Mouse (Mus musculus): ENCODE measurements at regions not wholly inside any gene's neighbourhood (a gene's known extent, or its start where the extent isn't known, plus 50 kb on each side); places are given as distances from the start of the nearest gene placed in this dataset.

DNA sequence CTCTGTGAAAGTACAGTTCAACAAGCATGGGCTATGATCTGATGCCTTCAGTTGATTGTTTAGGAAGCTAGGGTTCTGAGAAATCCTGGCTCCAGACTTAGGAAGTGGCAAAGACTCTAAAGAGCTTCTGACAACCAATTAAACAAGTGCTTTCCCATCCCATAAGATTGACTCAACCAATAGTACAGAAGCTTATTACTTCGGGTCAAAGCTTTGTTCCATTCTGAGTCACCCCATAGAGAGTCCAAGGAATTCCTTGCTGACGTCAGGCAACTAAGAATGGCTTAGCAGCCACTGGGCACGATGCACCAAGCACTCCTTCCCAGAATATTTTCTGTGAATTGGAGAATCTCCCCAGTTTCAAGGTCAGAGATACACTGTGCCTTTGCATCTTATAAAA, 59.0 kb upstream of the Ntm start:
- WGBS = 53% methylated on average over 3 of the region's 3 CpGs
- H3K4me2 ChIP-seq = no peak overlapping the region
- no peaks in the 10 kb centered on the region for H3K9me3 ChIP-seq (replicated peaks)
- ATAC-seq (ENCODE audit: insufficient number of reproducible peaks, low FRiP score) = no peak
- H3K27ac ChIP-seq (ENCODE audit: poor library complexity, severe bottlenecking) = no peak overlapping the region
- no peak overlapping the region for H3K9ac ChIP-seq
- peaks cover 17% of the 10 kb centered on the region for H3K4me1 ChIP-seq (replicated peaks)
- no peak overlapping the region for H3K4me3 ChIP-seq
- H3K27me3 ChIP-seq (replicated peaks) = no peaks in the 10 kb centered on the region; the same call in 1 of the 2 replicates
- no peaks in the 10 kb centered on the region for H3K36me3 ChIP-seq

DNA sequence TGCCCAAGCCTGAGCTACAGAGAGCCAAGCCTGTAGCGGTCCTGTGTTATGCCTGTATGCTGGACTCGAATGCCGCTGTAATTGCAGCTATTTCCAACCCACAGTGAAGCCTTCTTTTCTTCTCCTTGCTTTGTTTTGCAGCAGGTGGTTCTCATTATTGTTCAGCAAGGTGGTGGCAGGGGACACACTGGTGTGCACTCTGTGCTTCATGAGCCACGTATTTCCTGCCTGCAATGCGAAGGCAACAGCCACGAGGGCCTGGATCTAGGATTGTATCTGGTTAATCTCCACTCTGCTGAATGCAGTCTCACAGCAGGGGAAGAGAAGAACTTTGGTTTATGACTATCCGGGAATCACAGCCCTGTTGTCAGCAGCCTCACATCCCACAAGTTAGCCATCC, 62.3 kb upstream of the Ntm start:
- Histone ChIP-seq H3K4me2 (no peak overlapping the region), H3K4me1 (replicated peaks) (peaks cover 18% of the 10 kb centered on the region), H3K9ac (no peak overlapping the region), H3K36me3 (no peaks in the 10 kb centered on the region), H3K9me3 (replicated peaks) (no peaks in the 10 kb centered on the region), H3K4me3 (no peak overlapping the region), H3K27ac (ENCODE audit: poor library complexity, severe bottlenecking) (no peak overlapping the region), H3K27me3 (replicated peaks) (no peaks in the 10 kb centered on the region; the same call in 1 of the 2 replicates)
- 51% methylated on average over 7 of the region's 7 CpGs for WGBS
- no peak for ATAC-seq (ENCODE audit: insufficient number of reproducible peaks, low FRiP score)

DNA sequence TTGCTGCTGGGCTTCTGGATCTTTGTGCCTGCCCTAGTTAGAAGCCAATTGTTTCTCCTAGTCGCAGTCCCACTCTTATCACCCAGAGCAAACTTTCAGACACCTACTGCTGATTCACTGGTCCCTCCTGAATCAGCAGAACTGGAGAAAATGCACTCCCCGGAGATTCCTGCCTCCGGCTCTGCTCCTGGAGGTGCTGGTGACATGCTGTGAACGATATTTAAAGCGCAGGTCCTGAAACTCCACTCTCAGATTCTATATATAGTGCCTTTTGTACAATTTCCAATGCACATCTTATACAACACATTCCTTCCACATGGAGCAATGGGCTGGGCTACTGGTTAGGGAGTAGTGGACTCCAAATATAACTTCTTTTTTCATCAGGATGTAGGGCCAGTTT, 64.0 kb upstream of the Ntm start:
- H3K4me3 ChIP-seq = no peak overlapping the region
- H3K4me2 ChIP-seq = peak overlapping the region; percentile 31
- peaks cover 18% of the 10 kb centered on the region for H3K4me1 ChIP-seq (replicated peaks)
- H3K9me3 ChIP-seq (replicated peaks) = no peaks in the 10 kb centered on the region
- peak overlapping the region; percentile 77 for H3K27ac ChIP-seq (ENCODE audit: poor library complexity, severe bottlenecking)
- no peaks in the 10 kb centered on the region for H3K36me3 ChIP-seq
- peak; percentile 57 for ATAC-seq (ENCODE audit: insufficient number of reproducible peaks, low FRiP score)
- no peak overlapping the region for H3K9ac ChIP-seq
- 10% methylated on average over 5 of the region's 5 CpGs for WGBS
- H3K27me3 ChIP-seq (replicated peaks) = no peaks in the 10 kb centered on the region; the same call in 1 of the 2 replicates

DNA sequence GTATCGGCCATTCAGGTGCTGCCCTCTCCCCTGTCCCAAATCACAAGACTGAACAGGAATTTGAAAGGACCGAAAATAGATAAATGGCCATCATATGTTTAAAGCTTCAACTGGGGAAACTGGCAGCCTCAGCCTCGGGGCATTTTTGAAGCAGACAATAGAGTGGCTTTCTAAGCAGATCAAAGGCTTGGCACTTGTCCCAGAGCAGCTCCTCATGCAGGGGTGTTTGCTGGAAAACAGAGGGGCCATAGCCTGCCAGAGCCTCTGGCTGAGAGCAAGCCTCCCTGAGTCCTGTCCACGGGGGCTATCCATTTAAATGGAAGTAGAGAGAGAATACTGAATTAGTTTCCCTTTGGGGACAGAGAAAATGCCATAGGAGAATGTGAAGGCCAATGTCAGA, 77.5 kb upstream of the Ntm start:
- H3K4me1 ChIP-seq (replicated peaks) = peaks cover 7% of the 10 kb centered on the region
- H3K4me3 ChIP-seq = no peak overlapping the region
- no peak for ATAC-seq (ENCODE audit: insufficient number of reproducible peaks, low FRiP score)
- no peak overlapping the region for H3K4me2 ChIP-seq
- 32% methylated on average over 4 of the region's 4 CpGs for WGBS
- H3K9me3 ChIP-seq (replicated peaks) = no peaks in the 10 kb centered on the region
- no peaks in the 10 kb centered on the region for H3K36me3 ChIP-seq
- H3K9ac ChIP-seq = no peak overlapping the region
- H3K27me3 ChIP-seq (replicated peaks) = no peaks in the 10 kb centered on the region
- H3K27ac ChIP-seq (ENCODE audit: poor library complexity, severe bottlenecking) = no peak overlapping the region

DNA sequence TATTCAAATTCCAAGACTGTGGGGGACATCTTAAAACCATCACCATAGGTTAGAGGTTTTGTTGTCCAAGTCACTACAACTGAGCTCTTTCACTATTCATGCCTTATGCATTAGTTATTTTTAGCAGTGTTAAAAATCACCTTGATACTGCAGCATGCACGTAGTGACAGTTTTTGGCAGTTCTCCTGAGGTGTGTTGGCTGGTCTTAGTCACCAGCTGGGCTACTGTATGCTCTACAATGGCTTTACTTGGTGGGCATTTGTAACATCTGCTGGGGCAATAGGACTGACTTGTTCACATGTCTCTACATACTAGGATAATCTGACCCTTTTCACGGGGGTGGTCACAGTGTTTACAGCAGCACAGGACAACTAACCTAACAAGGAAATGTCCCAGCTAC, 101.6 kb upstream of the Ntm start:
- Histone ChIP-seq H3K27me3 (replicated peaks) (no peaks in the 10 kb centered on the region), H3K4me3 (no peak overlapping the region), H3K27ac (ENCODE audit: poor library complexity, severe bottlenecking) (no peak overlapping the region), H3K9ac (no peak overlapping the region), H3K9me3 (replicated peaks) (no peaks in the 10 kb centered on the region), H3K4me2 (no peak overlapping the region), H3K4me1 (replicated peaks) (peaks cover 9% of the 10 kb centered on the region; the same call in 1 of the 2 replicates), H3K36me3 (no peaks in the 10 kb centered on the region)
- WGBS = 74% methylated on average over 2 of the region's 2 CpGs
- ATAC-seq (ENCODE audit: insufficient number of reproducible peaks, low FRiP score) = no peak

DNA sequence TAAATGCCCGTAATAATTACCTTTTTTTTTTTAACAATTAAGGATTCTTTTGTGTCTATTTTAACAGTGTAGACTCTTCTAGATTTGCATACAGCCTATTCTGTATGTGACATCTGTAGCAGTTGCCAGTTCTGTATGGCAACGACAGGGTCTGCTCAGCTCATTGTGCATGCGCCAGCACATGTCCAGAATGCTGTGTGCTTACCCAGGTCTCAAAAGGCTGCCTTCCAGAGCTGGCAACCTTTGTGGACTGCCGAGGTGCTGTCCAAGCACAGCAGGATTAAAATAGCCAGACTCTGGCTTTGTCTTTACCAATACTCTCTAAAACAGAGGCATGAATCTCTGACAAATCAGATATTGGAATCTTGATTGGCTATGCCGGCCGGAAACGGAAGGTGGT, 105.0 kb upstream of the Ntm start:
- H3K4me3 ChIP-seq = no peak overlapping the region
- H3K27me3 ChIP-seq (replicated peaks) = no peaks in the 10 kb centered on the region
- ATAC-seq (ENCODE audit: insufficient number of reproducible peaks, low FRiP score) = no peak
- WGBS = 76% methylated on average over 7 of the region's 7 CpGs
- H3K9ac ChIP-seq = no peak overlapping the region
- H3K9me3 ChIP-seq (replicated peaks) = no peaks in the 10 kb centered on the region
- H3K4me2 ChIP-seq = no peak overlapping the region
- no peaks in the 10 kb centered on the region for H3K4me1 ChIP-seq (replicated peaks)
- H3K27ac ChIP-seq (ENCODE audit: poor library complexity, severe bottlenecking) = no peak overlapping the region
- H3K36me3 ChIP-seq = no peaks in the 10 kb centered on the region

DNA sequence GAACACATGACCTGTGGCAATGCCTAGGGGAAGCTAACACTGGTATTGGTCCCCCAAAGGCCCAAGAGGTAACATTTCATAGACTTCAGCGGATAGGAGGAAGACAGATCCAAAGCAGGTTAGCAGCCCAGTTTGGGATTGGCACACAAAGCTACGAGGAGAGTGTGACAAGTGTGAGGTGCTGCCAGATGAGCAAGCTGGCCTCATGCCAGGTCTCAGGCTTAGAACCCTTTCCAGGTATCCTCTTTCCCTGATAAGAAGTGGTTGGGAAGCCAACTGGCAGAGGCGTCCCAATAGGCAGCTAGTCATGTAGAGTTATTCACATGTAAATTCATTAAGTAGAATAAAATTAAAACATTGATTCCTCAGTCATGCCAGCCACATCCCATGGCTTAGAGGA, 112.3 kb upstream of the Ntm start:
- Histone ChIP-seq H3K4me2 (no peak overlapping the region), H3K36me3 (no peaks in the 10 kb centered on the region), H3K4me3 (no peak overlapping the region), H3K27me3 (replicated peaks) (no peaks in the 10 kb centered on the region), H3K9ac (no peak overlapping the region), H3K9me3 (replicated peaks) (no peaks in the 10 kb centered on the region), H3K27ac (ENCODE audit: poor library complexity, severe bottlenecking) (no peak overlapping the region), H3K4me1 (replicated peaks) (no peaks in the 10 kb centered on the region)
- no peak for ATAC-seq (ENCODE audit: insufficient number of reproducible peaks, low FRiP score)
- 57% methylated on average over 3 of the region's 3 CpGs for WGBS

DNA sequence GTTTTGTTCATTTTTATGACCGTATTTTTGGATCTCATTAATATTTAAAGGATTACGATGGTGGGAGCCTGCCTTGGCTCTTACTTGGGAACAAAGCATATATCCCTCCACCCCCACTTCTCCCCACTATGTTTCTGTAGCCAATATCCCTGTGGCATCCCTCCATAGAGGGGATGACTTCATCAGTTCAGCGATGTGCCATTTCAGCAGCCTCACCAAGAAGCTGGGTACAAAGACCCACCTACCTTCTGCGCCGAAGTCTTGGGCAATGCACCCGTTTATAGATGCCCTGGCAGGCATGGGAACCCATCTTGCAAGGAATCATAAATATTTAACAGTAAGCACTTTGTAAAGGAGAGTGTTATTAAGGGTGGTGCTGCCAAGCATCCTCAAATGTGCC, 113.1 kb upstream of the Ntm start:
- H3K4me2 ChIP-seq = no peak overlapping the region
- H3K27ac ChIP-seq (ENCODE audit: poor library complexity, severe bottlenecking) = no peak overlapping the region
- no peaks in the 10 kb centered on the region for H3K9me3 ChIP-seq (replicated peaks)
- H3K27me3 ChIP-seq (replicated peaks) = no peaks in the 10 kb centered on the region
- no peak overlapping the region for H3K4me3 ChIP-seq
- H3K36me3 ChIP-seq = no peaks in the 10 kb centered on the region
- no peak overlapping the region for H3K9ac ChIP-seq
- WGBS = 87% methylated on average over 6 of the region's 6 CpGs
- ATAC-seq (ENCODE audit: insufficient number of reproducible peaks, low FRiP score) = no peak
- H3K4me1 ChIP-seq (replicated peaks) = no peaks in the 10 kb centered on the region

DNA sequence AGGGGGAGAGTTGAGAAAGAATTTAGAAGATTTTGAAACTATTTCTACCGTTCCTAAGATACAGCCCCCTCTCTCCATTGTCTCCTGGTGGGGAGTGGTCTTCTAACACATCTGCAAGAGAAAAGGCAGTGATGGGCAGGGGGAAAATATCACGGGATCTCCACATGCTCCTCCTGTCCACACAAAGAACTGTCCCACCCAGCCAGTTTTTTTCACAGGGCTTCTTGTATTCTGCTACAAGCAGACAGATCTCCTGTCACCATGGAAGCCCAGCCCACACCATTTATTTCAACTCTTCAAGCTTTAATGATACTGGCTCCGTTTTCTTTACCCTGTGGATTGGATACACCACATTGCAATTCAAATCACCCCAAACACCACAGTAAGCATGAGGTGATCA, 113.5 kb upstream of the Ntm start:
- Histone ChIP-seq H3K4me2 (no peak overlapping the region), H3K9ac (no peak overlapping the region), H3K27ac (ENCODE audit: poor library complexity, severe bottlenecking) (no peak overlapping the region), H3K27me3 (replicated peaks) (no peaks in the 10 kb centered on the region), H3K9me3 (replicated peaks) (no peaks in the 10 kb centered on the region), H3K36me3 (no peaks in the 10 kb centered on the region), H3K4me3 (no peak overlapping the region), H3K4me1 (replicated peaks) (no peaks in the 10 kb centered on the region)
- WGBS = 32% methylated on average over 3 of the region's 3 CpGs
- no peak for ATAC-seq (ENCODE audit: insufficient number of reproducible peaks, low FRiP score)

DNA sequence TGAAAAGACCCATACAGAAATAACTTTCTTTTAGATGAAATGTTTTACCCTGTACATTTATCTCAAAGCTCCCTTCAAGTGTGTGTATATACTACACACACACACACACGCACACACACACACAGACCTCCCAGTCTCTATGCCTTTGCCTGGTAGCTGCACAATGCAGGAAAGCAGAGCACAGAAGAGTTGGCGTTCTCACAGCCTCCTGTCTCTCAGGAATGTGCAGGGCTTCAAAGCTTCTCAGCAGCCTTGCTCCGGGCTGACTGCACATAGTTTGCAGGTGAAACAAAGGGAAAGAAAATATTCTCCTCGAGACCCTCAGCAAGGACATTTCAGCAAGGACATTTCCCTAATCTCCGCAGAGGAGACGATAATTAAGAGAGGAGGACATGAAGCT, 139.0 kb upstream of the Ntm start:
- Histone ChIP-seq H3K36me3 (no peaks in the 10 kb centered on the region), H3K9me3 (replicated peaks) (no peaks in the 10 kb centered on the region), H3K4me1 (replicated peaks) (peaks cover 15% of the 10 kb centered on the region), H3K4me3 (no peak overlapping the region), H3K9ac (no peak overlapping the region), H3K4me2 (0 out of 2 replicates have a peak overlapping the region, but pooled peaks have one; percentile 14), H3K27me3 (replicated peaks) (no peaks in the 10 kb centered on the region), H3K27ac (ENCODE audit: poor library complexity, severe bottlenecking) (no peak overlapping the region)
- ATAC-seq (ENCODE audit: insufficient number of reproducible peaks, low FRiP score) = no peak
- WGBS = 40% methylated on average over 6 of the region's 6 CpGs

DNA sequence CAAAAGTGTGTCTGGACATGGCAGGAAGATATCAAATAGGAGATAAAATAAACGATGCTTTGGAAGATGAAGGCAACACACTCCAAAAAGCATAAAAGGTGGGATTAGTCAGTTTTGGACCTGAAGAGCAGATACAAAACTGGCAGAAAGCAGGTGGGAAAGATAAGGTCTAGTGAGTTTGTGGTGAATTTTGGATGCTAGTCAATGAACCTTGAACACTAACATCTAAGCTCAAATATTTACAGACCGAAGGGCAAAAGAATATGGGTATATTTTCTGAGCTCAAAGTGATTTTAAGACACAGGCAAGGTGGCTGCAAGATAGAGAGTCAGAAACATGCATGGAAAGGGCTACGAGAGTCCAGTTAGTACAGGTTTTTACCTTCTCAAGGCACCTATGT, 159.4 kb upstream of the Ntm start:
- no peaks in the 10 kb centered on the region for H3K4me1 ChIP-seq (replicated peaks)
- no peak overlapping the region for H3K9ac ChIP-seq
- no peak overlapping the region for H3K4me2 ChIP-seq
- no peak overlapping the region for H3K4me3 ChIP-seq
- H3K27ac ChIP-seq (ENCODE audit: poor library complexity, severe bottlenecking) = no peak overlapping the region
- ATAC-seq (ENCODE audit: insufficient number of reproducible peaks, low FRiP score) = no peak
- no peaks in the 10 kb centered on the region for H3K9me3 ChIP-seq (replicated peaks)
- H3K27me3 ChIP-seq (replicated peaks) = no peaks in the 10 kb centered on the region
- H3K36me3 ChIP-seq = no peaks in the 10 kb centered on the region
- WGBS = 79% methylated on average over 3 of the region's 3 CpGs

DNA sequence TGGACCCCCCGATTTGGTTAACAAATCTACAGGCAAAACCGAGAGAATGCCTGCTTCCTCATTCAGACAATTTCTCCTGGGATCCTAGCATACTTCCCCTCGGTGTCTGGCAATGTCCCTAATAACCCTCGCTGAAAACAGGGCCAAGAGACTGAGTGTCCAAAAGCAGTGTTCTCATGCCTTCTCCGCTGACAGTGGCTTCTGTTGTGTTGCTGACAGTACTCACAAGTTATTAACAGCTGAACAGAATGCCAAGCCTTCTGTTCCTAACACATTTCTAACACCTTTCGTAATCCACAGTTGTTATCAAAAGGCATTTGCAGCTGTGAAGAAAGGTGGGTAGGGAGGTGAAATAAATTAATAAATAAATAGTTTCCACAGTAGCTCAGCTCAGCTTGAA, 166.2 kb upstream of the Ntm start:
- Histone ChIP-seq H3K27me3 (replicated peaks) (no peaks in the 10 kb centered on the region), H3K9me3 (replicated peaks) (no peaks in the 10 kb centered on the region), H3K27ac (ENCODE audit: poor library complexity, severe bottlenecking) (no peak overlapping the region), H3K36me3 (no peaks in the 10 kb centered on the region), H3K4me2 (no peak overlapping the region), H3K4me3 (no peak overlapping the region), H3K4me1 (replicated peaks) (no peaks in the 10 kb centered on the region), H3K9ac (no peak overlapping the region)
- 69% methylated on average over 6 of the region's 6 CpGs for WGBS
- no peak for ATAC-seq (ENCODE audit: insufficient number of reproducible peaks, low FRiP score)

All from heart, embryonic 12.5 days (tissue).